Mouse (Mus musculus): Measurements from ENCODE around the gene Chst13.

DNA sequence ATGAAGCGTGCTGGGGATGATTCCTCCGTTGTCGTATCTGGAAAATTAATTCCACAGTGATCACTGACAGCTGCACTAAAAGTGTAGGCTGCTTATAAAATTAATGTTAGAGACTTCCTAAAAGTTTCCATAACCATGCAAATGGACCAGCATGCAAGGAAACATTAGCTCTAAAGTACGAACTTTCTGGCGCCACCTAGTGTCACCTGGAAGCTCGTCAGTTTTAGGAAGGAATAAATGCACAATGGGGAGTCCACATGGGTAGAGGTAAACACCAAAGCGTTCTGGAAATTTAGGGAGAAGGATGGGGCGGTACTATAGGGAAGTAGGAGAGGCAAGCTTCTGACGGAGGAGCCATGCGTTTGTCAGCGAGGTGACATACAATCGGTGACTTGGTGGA is 36.7 kb downstream of the Chst13 start:
- TF ChIP-seq CTCF (IDR thresholded peaks at IDR 0.05; ENCODE audit: extremely low read depth, insufficient read depth, insufficient read length, insufficient replicate concordance): no peak
- TF ChIP-seq POLR2A (IDR thresholded peaks at IDR 0.05; ENCODE audit: low read depth, low read length): no peak
